Mouse (Mus musculus): ENCODE measurements around the gene Tars.

GRCm38 (mm10) chr15:11408155-11408826, 8.8 kb upstream of the Tars start:
- peak; percentile 70 for TF ChIP-seq CTCF (IDR thresholded peaks at IDR 0.05; ENCODE audit: low read depth)
- no peak for TF ChIP-seq EP300 (IDR thresholded peaks at IDR 0.05; ENCODE audit: low read depth)
